In the genomic region with DNA sequence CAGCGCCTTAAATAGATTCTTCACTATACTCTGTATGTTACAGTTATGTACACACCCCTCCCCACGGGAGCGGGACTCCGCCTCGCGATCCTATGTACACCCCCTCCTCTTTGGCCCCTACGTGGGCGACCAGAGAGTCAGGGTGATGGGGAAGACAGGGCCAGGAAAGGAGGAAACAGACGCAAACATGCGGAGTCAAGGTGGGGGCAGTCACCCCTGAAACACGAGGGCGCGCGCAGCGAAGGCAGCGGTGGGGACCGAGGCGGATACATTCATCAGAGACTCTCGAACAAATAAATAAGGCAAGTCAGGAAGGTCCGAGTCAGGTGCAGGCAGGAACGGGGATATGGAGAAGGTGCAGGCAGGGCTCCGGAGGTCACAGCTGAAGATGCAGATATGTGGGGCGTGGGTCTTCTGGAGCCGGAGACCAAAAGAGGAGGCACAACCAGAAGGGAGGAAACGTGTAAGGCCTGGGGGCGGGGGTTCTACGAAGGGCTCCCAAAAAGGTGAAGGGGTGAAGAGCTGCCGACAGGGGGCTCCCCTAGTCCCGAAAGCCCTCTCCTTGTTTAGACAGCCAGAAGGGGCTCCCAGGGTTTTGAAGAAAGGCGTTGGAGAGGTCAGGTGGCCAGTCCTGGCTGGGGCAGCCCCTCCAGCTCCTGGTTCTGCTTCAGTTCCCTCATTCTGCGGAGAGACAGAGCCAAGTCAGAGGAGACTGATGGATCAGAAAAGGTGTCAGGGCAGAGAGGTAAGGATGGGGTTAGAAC, we compare ENCODE assay signal across 8 mouse cellular contexts. TPM values are rescaled to one million over a fixed set of nuclear protein-coding genes. Genes with fewer than 3 reads are reported as not detected.
A peak's percentile ranks its signal among the peaks of the same experiment; 100 is the strongest.
DNase-seq lines count a peak whose midpoint lies in the region; ATAC-seq and TF ChIP-seq lines count a peak whose summit lies in the region.

No protein-coding gene starts in this region.

- DNase-seq in CD8-positive naive resting alpha-beta T cell, adult 2 months (ENCODE audit: low read depth in 2 of 2, low spot score in 2 of 2) = peak; percentile 80 to 87
- DNase-seq in kidney, postnatal 10 days = peak; percentile 85
- peak; percentile 83 for DNase-seq in liver, postnatal 0 days
- DNase-seq in thymus, adult 18-20 months = peak; percentile 84 to 91

- peak; percentile 7 for ATAC-seq in erythroid progenitor cell, adult 5-6 weeks (replicated peaks; ENCODE audit: low FRiP score, poor library complexity, severe bottlenecking)
- ATAC-seq in heart, embryonic 15.5 days (replicated peaks; ENCODE audit: insufficient number of reproducible peaks, insufficient read depth, low FRiP score, low read depth) = peak; percentile 7; the same call in 1 of the 2 replicates
- ATAC-seq in liver, postnatal 0 days = no peak
- peak; percentile 42 for ATAC-seq in neural tube, embryonic 12.5 days (ENCODE audit: low FRiP score, low read depth)

- under 1% methylated on average over 31 of the region's 31 CpGs for whole genome bisulfite sequencing in bone marrow, adult 2 months
- 1% methylated on average over 31 of the region's 31 CpGs for WGBS in heart, embryonic 15.5 days
- 1% methylated on average over 31 of the region's 31 CpGs for WGBS in liver, postnatal 0 days (ENCODE audit: insufficient replicate concordance)
- WGBS in neural tube, embryonic 12.5 days = under 1% methylated on average over 31 of the region's 31 CpGs

- H3K36me3 ChIP-seq in heart, embryonic 15.5 days = peaks cover 20% of the 10 kb centered on the region
- peaks cover 20% of the 10 kb centered on the region for H3K36me3 ChIP-seq in liver, postnatal 0 days (replicated peaks; ENCODE audit: insufficient read depth, low read length)
- peaks cover 32% of the 10 kb centered on the region for H3K36me3 ChIP-seq in neural tube, embryonic 12.5 days

- peak; percentile 23; the same call in 1 of the 2 replicates for TF ChIP-seq CTCF in bone marrow, adult 2 months (IDR thresholded peaks at IDR 0.05; ENCODE audit: control insufficient read depth, insufficient read depth, low read length)
- TF ChIP-seq CTCF in liver, postnatal 0 days (IDR thresholded peaks at IDR 0.05; ENCODE audit: low read depth) = peak; percentile 64

- H3K4me3 ChIP-seq in bone marrow, adult 2 months (replicated peaks; ENCODE audit: control insufficient read depth, low read depth, low read length) = peak overlapping the region; percentile 84
- H3K4me3 ChIP-seq in heart, embryonic 15.5 days = peak overlapping the region; percentile 61
- peak overlapping the region; percentile 69 for H3K4me3 ChIP-seq in liver, postnatal 0 days (ENCODE audit: low read depth, low read length)
- peak overlapping the region; percentile 57 for H3K4me3 ChIP-seq in neural tube, embryonic 12.5 days

- H3K9ac ChIP-seq in heart, embryonic 15.5 days = peak overlapping the region; percentile 77
- peak overlapping the region; percentile 73 for H3K9ac ChIP-seq in liver, postnatal 0 days (replicated peaks)
- peak overlapping the region; percentile 76 for H3K9ac ChIP-seq in neural tube, embryonic 12.5 days

- no peak for TF ChIP-seq POLR2A in bone marrow, adult 2 months (IDR thresholded peaks at IDR 0.05; ENCODE audit: borderline replicate concordance, control insufficient read depth, low read depth, low read length)

- H3K9me3 ChIP-seq in heart, embryonic 15.5 days (replicated peaks) = no peaks in the 10 kb centered on the region
- no peaks in the 10 kb centered on the region for H3K9me3 ChIP-seq in liver, postnatal 0 days (ENCODE audit: low read length)
- H3K9me3 ChIP-seq in neural tube, embryonic 12.5 days = no peaks in the 10 kb centered on the region

- H3K4me1 ChIP-seq in bone marrow, adult 2 months (ENCODE audit: control insufficient read depth, insufficient read depth, low read length) = no peaks in the 10 kb centered on the region; the same call in 1 of the 2 replicates
- H3K4me1 ChIP-seq in heart, embryonic 15.5 days (replicated peaks) = peaks cover 26% of the 10 kb centered on the region
- peaks cover 24% of the 10 kb centered on the region for H3K4me1 ChIP-seq in liver, postnatal 0 days (ENCODE audit: insufficient read depth)
- H3K4me1 ChIP-seq in neural tube, embryonic 12.5 days = peaks cover 26% of the 10 kb centered on the region

- peak overlapping the region; percentile 95 for H3K27ac ChIP-seq in bone marrow, adult 2 months (ENCODE audit: control insufficient read depth, insufficient read depth, low read depth, low read length, poor library complexity)
- peak overlapping the region; percentile 97 for H3K27ac ChIP-seq in heart, embryonic 15.5 days
- peak overlapping the region; percentile 96 for H3K27ac ChIP-seq in liver, postnatal 0 days (ENCODE audit: low read depth)
- peak overlapping the region; percentile 89 for H3K27ac ChIP-seq in neural tube, embryonic 12.5 days

- peak overlapping the region; percentile 88 for H3K4me2 ChIP-seq in heart, embryonic 15.5 days
- peak overlapping the region; percentile 98 for H3K4me2 ChIP-seq in liver, postnatal 0 days (ENCODE audit: low read depth, low read length)
- peak overlapping the region; percentile 77 for H3K4me2 ChIP-seq in neural tube, embryonic 12.5 days (replicated peaks)

- no peak for TF ChIP-seq EP300 in liver, postnatal 0 days (IDR thresholded peaks at IDR 0.05; ENCODE audit: low read depth)

- H3K27me3 ChIP-seq in heart, embryonic 15.5 days = no peaks in the 10 kb centered on the region
- H3K27me3 ChIP-seq in liver, postnatal 0 days (ENCODE audit: insufficient read depth, low read length) = no peaks in the 10 kb centered on the region
- no peaks in the 10 kb centered on the region for H3K27me3 ChIP-seq in neural tube, embryonic 12.5 days (replicated peaks)

RNA-seq across cellular contexts. Expression of a gene that starts 0.5 kb away (rescaled TPM):
- 37.1 and 70.9 TPM in 2 replicates for polyA plus RNA-seq in bone marrow, adult 2 months (2011; ENCODE audit: insufficient read depth, insufficient read length, low replicate concordance, missing spikeins)
- total RNA-seq in erythroid progenitor cell, adult 5-6 weeks (2015; ENCODE audit: low replicate concordance) = 36.9 and 38.6 TPM in 2 replicates
- 11.1 and 38.0 TPM in 2 replicates for total RNA-seq in erythroid progenitor cell, adult 5-6 weeks (2017; ENCODE audit: low replicate concordance)
- 168 and 186 TPM in 2 replicates for polyA plus RNA-seq in heart, embryonic 15.5 days (2015; fragmentation: Nextera tagmentation; extraction: Ambion mirVana)
- polyA plus RNA-seq in liver, postnatal 0 days (2015; fragmentation: Nextera tagmentation; extraction: Ambion mirVana) = 36.6 and 42.1 TPM in 2 replicates
- 154 and 158 TPM in 2 replicates for polyA plus RNA-seq in neural tube, embryonic 12.5 days (2016; fragmentation: Nextera tagmentation; extraction: Ambion mirVana)

RNA-seq across cellular contexts. Expression of a gene that starts 12.8 kb away (rescaled TPM):
- polyA plus RNA-seq in bone marrow, adult 2 months (2011; ENCODE audit: insufficient read depth, insufficient read length, low replicate concordance, missing spikeins) = 14.7 and 29.8 TPM in 2 replicates
- 5.4 and 14.8 TPM in 2 replicates for total RNA-seq in erythroid progenitor cell, adult 5-6 weeks (2015; ENCODE audit: low replicate concordance)
- 2.3 and 11.0 TPM in 2 replicates for total RNA-seq in erythroid progenitor cell, adult 5-6 weeks (2017; ENCODE audit: low replicate concordance)
- polyA plus RNA-seq in heart, embryonic 15.5 days (2015; fragmentation: Nextera tagmentation; extraction: Ambion mirVana) = 389 and 492 TPM in 2 replicates
- 4.0 and 21.3 TPM in 2 replicates for polyA plus RNA-seq in liver, postnatal 0 days (2015; fragmentation: Nextera tagmentation; extraction: Ambion mirVana)
- polyA plus RNA-seq in neural tube, embryonic 12.5 days (2016; fragmentation: Nextera tagmentation; extraction: Ambion mirVana) = 19.3 and 20.1 TPM in 2 replicates

RNA-seq across cellular contexts. Expression of a gene that starts 15.3 kb away (rescaled TPM):
- polyA plus RNA-seq in bone marrow, adult 2 months (2011; ENCODE audit: insufficient read depth, insufficient read length, low replicate concordance, missing spikeins) = 840 and 1,173 TPM in 2 replicates
- total RNA-seq in erythroid progenitor cell, adult 5-6 weeks (2015; ENCODE audit: low replicate concordance) = 529 and 614 TPM in 2 replicates
- total RNA-seq in erythroid progenitor cell, adult 5-6 weeks (2017; ENCODE audit: low replicate concordance) = 132 and 200 TPM in 2 replicates
- 1,318 and 1,359 TPM in 2 replicates for polyA plus RNA-seq in heart, embryonic 15.5 days (2015; fragmentation: Nextera tagmentation; extraction: Ambion mirVana)
- polyA plus RNA-seq in liver, postnatal 0 days (2015; fragmentation: Nextera tagmentation; extraction: Ambion mirVana) = 918 and 940 TPM in 2 replicates
- polyA plus RNA-seq in neural tube, embryonic 12.5 days (2016; fragmentation: Nextera tagmentation; extraction: Ambion mirVana) = 1,155 and 1,157 TPM in 2 replicates

RNA-seq across cellular contexts. Expression of a gene that starts 18.1 kb away (rescaled TPM):
- polyA plus RNA-seq in bone marrow, adult 2 months (2011; ENCODE audit: insufficient read depth, insufficient read length, low replicate concordance, missing spikeins) = 11.2 and 24.0 TPM in 2 replicates
- 4.7 and 17.6 TPM in 2 replicates for total RNA-seq in erythroid progenitor cell, adult 5-6 weeks (2015; ENCODE audit: low replicate concordance)
- total RNA-seq in erythroid progenitor cell, adult 5-6 weeks (2017; ENCODE audit: low replicate concordance) = 0.45 and 0.90 TPM in 2 replicates
- 11.3 and 16.0 TPM in 2 replicates for polyA plus RNA-seq in heart, embryonic 15.5 days (2015; fragmentation: Nextera tagmentation; extraction: Ambion mirVana)
- polyA plus RNA-seq in liver, postnatal 0 days (2015; fragmentation: Nextera tagmentation; extraction: Ambion mirVana) = 2.8 and 3.4 TPM in 2 replicates
- 15.2 and 16.7 TPM in 2 replicates for polyA plus RNA-seq in neural tube, embryonic 12.5 days (2016; fragmentation: Nextera tagmentation; extraction: Ambion mirVana)

RNA-seq across cellular contexts. Expression of a gene that starts 22.5 kb away (rescaled TPM):
- 28.7 and 49.2 TPM in 2 replicates for polyA plus RNA-seq in bone marrow, adult 2 months (2011; ENCODE audit: insufficient read depth, insufficient read length, low replicate concordance, missing spikeins)
- 24.9 and 26.0 TPM in 2 replicates for total RNA-seq in erythroid progenitor cell, adult 5-6 weeks (2015; ENCODE audit: low replicate concordance)
- 21.9 and 23.6 TPM in 2 replicates for total RNA-seq in erythroid progenitor cell, adult 5-6 weeks (2017; ENCODE audit: low replicate concordance)
- polyA plus RNA-seq in heart, embryonic 15.5 days (2015; fragmentation: Nextera tagmentation; extraction: Ambion mirVana) = 279 TPM in 2 replicates
- polyA plus RNA-seq in liver, postnatal 0 days (2015; fragmentation: Nextera tagmentation; extraction: Ambion mirVana) = 140 and 143 TPM in 2 replicates
- polyA plus RNA-seq in neural tube, embryonic 12.5 days (2016; fragmentation: Nextera tagmentation; extraction: Ambion mirVana) = 152 TPM in 2 replicates

Comparison
In these comparisons a context has a peak if more than half of its experiments do, and no peak if none do; other contexts are left out.
1. RNA of a gene that starts 12.8 kb away (polyA plus RNA-seq): 389 to 492 TPM in heart, embryonic 15.5 days; 14.7 to 29.8 TPM in bone marrow, adult 2 months, 19.3 to 20.1 TPM in neural tube, embryonic 12.5 days and 4.0 to 21.3 TPM in liver, postnatal 0 days; every median in the first group is over 10 times any median in the second.
2. Peak in every context shown above with its lines, with median percentiles within 50 percentile points of each other: DNase-seq, H3K27ac ChIP-seq, H3K4me3 ChIP-seq, H3K4me2 ChIP-seq and H3K9ac ChIP-seq.